Mouse (Mus musculus) brain, embryonic 14.5 days (tissue): ENCODE measurements at regions not wholly inside any gene's neighbourhood (a gene's known extent, or its start where the extent isn't known, plus 50 kb on each side); places are given as distances from the start of the nearest gene placed in this dataset.

Experiments
- DNase-seq: peaks from one replicate; pipeline ENCODE4 v3.0.0-alpha.2; 2011; ENCODE audit warnings: low read depth
- CTCF ChIP-seq: fragments of 200-500 bp; IDR thresholded peaks from 2 replicates; pipeline ENCODE4 v1.5.1; 2012; ENCODE audit warnings: inconsistent platforms, mild to moderate bottlenecking, moderate library complexity, borderline replicate concordance; ENCODE audit not compliant: insufficient read depth, insufficient read length; ENCODE audit errors: extremely low read depth
- POLR2A ChIP-seq: fragments of 200-500 bp; IDR thresholded peaks from 2 replicates; pipeline ENCODE4 v1.6.1; 2012; ENCODE audit warnings: mild to moderate bottlenecking, inconsistent platforms, borderline replicate concordance; ENCODE audit not compliant: poor library complexity, insufficient read depth, insufficient read length, severe bottlenecking; ENCODE audit errors: extremely low read depth

GRCm38 (mm10) chr15:24724664-24725063 is 688.9 kb downstream of the Basp1 start:
- DNase-seq = peak; percentile 85
- TF ChIP-seq CTCF = peak; percentile 70
- no peak for TF ChIP-seq POLR2A

GRCm38 (mm10) chr15:24720346-24720745 is 693.2 kb downstream of the Basp1 start:
- TF ChIP-seq CTCF (no peak), POLR2A (no peak)
- no peak for DNase-seq

DNA sequence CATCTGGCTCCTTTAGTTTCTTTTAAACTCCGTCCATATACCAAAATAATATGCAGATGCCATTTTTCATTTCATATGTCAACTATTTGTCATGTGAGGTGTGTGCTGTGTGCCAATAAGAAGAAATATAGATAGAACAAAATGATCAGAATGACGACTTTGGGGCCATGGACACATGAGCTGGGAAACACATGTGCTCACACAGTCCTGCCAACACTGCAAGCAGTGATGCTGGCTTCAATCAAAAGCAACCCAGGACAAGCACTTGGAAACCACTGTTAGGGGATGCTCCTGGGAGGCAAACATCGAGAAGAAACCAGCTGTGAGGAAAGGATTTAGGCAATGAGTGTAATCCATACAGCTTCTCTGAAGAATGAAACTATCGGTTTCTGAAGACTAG is 731.4 kb downstream of the Basp1 start:
- DNase-seq = no peak
- no peak for TF ChIP-seq CTCF
- TF ChIP-seq POLR2A = no peak

DNA sequence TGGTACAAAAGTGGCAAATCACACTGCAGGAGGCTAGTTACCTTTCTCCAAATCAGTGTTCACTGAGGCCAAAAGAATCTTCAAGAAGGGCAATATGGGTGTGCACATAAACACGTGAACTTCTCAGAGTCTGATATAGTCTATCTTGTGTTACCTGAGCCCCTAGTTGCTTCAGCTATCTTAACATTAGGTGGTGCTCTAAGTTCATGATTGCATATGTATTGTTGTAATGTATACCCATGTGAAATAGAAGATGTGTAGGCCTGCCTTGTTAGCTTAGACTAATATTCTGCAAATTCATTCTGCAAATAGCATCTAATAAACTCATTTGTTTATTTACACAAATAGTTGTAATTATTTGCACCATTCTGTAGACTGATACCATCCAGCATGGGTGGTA is 764.6 kb downstream of the Basp1 start:
- TF ChIP-seq POLR2A = no peak
- no peak for TF ChIP-seq CTCF
- peak; percentile 75 for DNase-seq

DNA sequence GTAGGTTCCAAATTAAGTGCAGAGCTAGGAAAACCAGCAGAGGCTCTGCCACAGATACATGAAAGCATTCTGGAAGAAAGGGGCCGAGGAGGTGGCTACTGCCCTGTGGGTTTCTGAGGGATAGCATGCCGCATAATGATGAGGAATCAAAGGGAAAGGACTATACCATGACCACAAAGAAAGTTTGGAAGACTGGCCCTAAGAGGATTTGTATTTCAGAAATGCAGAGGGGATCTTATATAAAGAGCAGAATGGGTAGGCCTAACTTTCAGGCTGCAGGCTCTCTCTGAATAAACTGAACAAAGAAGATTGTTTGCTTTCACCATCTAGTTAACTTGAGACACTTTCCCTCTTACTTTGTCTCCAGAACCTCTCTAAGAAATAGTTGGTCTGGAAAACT is 777.9 kb downstream of the Basp1 start:
- peak; percentile 49 for DNase-seq
- TF ChIP-seq POLR2A (no peak), CTCF (no peak)

DNA sequence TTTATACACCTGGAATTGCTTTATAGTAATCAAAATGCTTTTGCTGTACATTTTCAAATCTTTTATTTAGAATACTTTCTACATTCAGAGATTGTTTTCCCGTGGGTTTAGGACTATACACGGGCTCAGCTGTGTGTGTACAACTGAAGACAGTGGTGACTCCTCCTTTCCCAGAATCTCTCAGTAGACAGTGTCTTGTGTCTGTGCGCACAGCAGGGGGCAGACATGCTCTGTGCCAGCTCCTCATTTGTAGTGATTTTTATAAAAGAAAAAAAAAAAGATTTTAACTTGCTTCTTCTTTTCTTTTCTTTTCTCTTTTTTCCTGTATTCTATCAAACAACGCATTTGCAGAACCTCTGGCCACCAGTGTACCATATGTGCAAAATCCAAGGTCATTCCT is 817.3 kb downstream of the Basp1 start:
- TF ChIP-seq CTCF = peak; percentile 78; the same call in 1 of the 2 replicates
- no peak for TF ChIP-seq POLR2A
- DNase-seq = peak; percentile 84

DNA sequence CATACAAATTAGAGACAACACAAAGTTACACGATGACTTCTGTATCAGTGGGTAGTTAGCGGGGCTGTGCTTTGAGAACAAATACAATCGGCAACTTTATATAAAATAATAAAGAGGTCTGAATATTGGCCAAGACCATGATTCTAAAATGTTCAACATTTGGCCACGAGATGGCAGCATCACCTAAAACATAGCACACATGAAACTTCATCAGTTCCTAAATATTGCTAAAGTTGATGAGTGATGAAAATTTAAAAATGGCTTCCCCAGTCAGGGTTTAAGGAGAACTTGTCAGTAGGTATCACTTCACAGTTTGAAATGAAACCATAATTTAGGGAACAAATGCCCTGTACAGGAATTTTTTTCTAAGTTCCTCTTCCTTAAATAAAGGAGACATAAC is 824.6 kb downstream of the Basp1 start:
- TF ChIP-seq POLR2A = no peak
- peak; percentile 27; the same call in 1 of the 2 replicates for TF ChIP-seq CTCF
- DNase-seq = peak; percentile 82

GRCm38 (mm10) chr15:24566981-24567380 is 846.6 kb downstream of the Basp1 start:
- TF ChIP-seq POLR2A = no peak
- no peak for TF ChIP-seq CTCF

GRCm38 (mm10) chr15:24556806-24557205 is 856.8 kb downstream of the Basp1 start:
- no peak for TF ChIP-seq CTCF
- TF ChIP-seq POLR2A = no peak
- DNase-seq = peak; percentile 7

More at GRCm38 (mm10) chr15:24566981-24567380, 846.6 kb downstream of the Basp1 start:
- DNase-seq = peak; percentile 94

DNA sequence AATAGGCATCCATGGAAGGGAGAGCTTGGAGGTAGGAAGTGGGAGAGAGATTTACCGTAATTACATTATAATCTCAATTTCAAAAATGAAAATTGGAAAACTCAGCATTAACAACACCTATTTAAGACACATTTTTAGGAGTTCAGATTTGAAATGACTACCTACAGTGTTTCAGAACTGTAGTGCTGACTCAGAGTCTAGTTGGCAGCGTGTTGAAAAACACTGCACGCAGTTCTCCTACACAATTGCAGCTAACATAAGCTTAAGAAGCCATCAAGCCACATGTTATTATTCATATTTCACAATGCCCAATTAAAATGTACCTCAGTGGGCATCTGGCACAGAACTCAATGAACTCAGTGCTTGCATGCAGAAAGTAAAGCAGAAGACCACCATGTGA is 863.5 kb downstream of the Basp1 start:
- TF ChIP-seq CTCF (no peak), POLR2A (no peak)
- no peak for DNase-seq

GRCm38 (mm10) chr15:24530065-24530464 is 883.5 kb downstream of the Basp1 start:
- no peak for TF ChIP-seq POLR2A
- DNase-seq = no peak

DNA sequence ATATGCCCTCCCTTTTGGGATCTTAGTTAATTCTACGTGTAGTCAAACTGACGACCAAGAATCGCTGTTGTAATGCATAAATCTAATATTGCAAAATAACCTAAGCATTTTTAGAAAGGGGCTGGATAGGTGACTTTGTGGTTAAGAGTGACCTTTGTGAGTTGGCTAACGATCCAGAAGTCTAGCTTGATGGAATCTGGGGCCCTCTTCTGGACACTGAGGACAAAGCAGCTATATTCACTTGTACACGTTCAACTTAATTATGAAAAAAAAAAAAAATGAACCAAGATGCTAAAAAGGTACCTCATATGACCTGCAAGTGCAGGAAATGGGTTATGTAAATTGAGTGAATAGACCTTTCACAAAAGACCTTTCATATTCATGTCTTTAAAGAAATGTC is 886.2 kb downstream of the Basp1 start:
- peak; percentile 14 for DNase-seq
- TF ChIP-seq CTCF = no peak
- no peak for TF ChIP-seq POLR2A

DNA sequence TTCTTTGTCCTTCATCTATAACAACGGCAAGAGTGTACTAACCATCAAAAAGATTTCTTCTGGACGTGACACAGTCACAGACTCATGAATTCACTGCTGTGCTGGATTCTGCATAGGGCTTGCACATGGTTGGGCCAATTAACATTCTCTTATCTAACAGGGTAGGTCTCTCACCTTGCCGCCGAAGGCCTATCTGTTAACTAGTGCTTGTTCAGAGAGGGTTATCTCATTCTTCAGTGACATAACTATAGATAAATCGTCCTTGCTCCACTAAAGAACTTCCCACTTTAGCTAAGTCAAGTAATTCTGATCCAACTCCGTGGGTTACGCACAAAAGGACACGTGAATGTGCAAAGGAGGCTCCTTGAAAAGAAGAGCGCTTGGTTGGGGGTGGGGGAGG is 899.6 kb downstream of the Basp1 start:
- TF ChIP-seq POLR2A (no peak), CTCF (no peak)
- DNase-seq = no peak

GRCm38 (mm10) chr15:24501907-24502559 is 911.5 kb downstream of the Basp1 start:
- peak; percentile 45 for DNase-seq
- TF ChIP-seq CTCF = no peak
- TF ChIP-seq POLR2A = no peak
